Mouse (Mus musculus) CD8-positive naive resting alpha-beta T cell, adult 57 days (primary cell): ENCODE data around the gene Gm17949. TPM values are rescaled to one million over a fixed set of nuclear protein-coding genes. Genes with fewer than 3 reads are reported as not detected.

ENCODE experiments used
- total RNA-seq: library from RNA; stranded (reverse); gene quantifications from one replicate; pipeline ENCODE4 v1.2.4, GENCODE M21; 2023

Gm17949 gene
- total RNA-seq = not detected

GRCm38 (mm10) chr17:57011236-57012141 is at the start of gene Gm17949, which contains the start of gene Gtf2f1:
Gm17949 (plus strand) TSS chr17:57011469.
Gtf2f1 (minus strand) TSS chr17:57011288.

DNA sequence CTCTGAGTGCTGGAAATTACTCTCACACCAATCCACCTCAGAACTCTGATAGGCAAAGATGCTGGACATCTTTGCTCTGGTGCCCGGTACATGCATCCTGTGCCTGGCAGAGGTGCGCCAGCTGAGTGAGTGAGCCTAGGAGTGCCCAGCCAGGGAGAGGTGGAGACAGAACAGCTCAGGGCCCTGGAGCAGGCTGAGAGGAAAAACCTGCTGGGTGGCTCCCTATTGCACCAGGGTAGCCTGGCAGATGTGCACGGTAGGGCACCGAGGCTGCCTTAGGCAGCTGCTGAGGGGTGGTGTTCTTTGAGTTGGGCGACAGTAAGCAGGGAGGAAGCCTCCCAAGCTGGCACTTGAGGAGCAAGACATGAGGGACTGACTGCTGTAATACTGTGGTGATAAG is 29.3 kb upstream of the Gm17949 start, which contains the start of gene Acer1:
Gene Acer1 (minus strand): TSS at position 114 of the 400 bp plus-strand sequence.

DNA sequence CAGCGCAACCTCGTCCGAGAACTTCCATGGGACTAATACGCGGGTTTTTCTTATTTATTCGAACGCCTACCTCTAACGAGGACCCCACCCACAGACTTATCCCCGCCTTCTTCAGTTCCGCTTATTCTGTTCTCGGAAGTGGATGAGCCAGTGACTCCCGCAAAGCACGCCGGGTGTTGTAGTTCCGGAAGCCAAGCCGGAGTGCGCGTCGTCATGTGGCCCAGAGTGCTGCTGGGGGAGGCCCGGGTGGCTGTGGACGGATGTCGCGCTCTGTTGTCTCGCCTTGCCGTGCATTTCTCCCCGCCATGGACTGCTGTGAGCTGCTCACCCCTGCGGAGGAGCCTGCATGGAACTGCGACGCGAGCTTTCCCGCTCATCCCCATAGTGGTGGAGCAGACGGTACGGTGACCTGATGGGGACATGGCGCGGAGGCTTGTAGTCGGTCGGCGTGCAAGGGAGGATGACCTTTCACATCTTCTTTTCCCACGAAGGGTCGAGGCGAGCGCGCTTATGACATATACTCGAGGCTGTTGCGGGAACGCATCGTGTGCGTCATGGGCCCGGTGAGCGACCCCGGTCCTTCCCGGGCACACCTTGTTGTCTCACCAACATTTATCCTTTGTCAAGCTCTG is 21.0 kb upstream of the Gm17949 start, which contains the start of gene Clpp:
Gene Clpp (plus strand): TSS at position 191 of the 632 bp plus-strand sequence.

DNA sequence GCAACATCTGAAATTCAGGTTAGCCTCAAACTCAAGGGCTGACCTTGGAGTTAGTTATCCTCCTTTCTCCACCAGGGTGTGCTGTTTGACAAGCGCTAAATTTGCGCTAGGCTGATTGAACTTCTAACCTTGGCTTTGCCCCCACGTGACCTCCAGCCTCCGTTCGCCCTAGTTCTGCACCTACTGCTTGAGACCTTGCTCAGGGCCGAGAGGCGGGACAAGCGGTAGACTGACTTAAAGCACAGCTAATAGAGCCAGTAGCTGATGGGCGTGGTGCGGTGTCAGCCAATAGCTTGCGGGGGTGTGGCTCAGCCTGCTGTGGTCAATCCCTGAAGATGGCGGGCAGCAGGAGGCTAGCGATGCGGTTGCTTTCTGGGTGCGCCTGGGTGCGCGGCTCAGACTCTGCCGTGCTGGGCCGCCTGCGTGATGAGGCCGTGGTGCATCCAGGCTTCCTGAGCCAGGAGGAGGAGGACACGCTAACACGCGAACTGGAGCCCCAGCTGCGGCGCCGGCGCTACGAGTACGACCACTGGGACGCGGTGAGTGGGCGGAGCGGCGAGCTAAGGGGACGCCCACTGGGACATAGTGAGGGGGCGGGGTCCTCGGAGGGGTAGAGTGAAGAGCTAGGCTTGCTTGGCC is 14.1 kb upstream of the Gm17949 start, which contains the start of gene Alkbh7:
Gene Alkbh7 (plus strand): TSS at position 311 of the 639 bp plus-strand sequence.

GRCm38 (mm10) chr17:56999968-57000609 is 11.2 kb upstream of the Gm17949 start, which contains the start of gene Pspn:
Pspn (minus strand) TSS chr17:57000018.

DNA sequence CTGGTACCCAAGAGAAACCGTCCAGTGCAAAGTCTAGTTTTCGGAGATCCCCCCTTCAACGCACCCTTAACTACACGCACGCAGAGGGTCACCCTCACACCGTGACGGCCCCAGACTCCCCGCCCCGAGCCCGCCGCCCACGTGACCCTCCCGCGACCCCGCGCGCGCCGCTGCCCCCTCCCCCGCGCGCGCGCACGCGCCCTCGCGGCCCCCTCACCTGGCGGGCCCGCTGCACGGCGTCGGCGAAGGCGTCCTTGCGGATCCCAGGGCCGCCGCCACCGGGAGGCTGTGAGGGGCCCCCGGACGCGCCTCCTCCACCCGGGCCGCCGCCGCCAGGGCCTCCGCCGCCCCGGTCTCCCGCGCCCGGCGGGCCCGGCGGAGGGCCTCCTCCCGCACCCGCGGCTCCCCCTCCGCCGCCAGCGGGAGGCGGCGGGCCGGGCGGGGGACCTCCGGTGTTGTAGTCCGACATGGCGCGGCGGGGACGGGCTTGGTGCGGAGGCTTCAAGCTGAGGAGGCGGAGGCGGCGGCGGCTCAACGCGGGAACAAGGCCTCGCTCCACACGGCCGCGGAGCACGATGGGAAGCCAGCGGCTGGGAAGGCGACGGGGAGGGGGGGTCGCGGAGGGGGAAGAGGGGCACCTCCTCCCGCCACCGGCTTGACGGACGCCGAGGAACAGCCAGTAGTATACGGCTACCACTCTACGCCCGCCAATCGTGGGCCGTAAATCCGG is 19.8 kb downstream of the Gm17949 start, which contains the start of gene Khsrp:
Gene Khsrp (minus strand): TSS at position 592 of the 730 bp plus-strand sequence.

GRCm38 (mm10) chr17:57041554-57041953 is 30.3 kb downstream of the Gm17949 start, which contains the start of gene Slc25a41:
Slc25a41 (minus strand) TSS chr17:57041654.

GRCm38 (mm10) chr17:57058891-57059485 is 47.7 kb downstream of the Gm17949 start, which contains the start of gene Crb3:
Crb3 (plus strand) TSS chr17:57059105.

GRCm38 (mm10) chr17:57059486-57059977 is 48.3 kb downstream of the Gm17949 start, which contains the start of gene Slc25a23:
Slc25a23 (minus strand) TSS chr17:57059863.

Other genes starting within 250 kb of the Gm17949 start
- gene Dus3l, start 246.7 kb upstream of the Gm17949 start, total RNA-seq = 60.0 TPM
- gene Prr22, start 241.2 kb upstream of the Gm17949 start, total RNA-seq = 2.1 TPM
- gene Rfx2, start 180.5 kb upstream of the Gm17949 start, total RNA-seq = 21.6 TPM
- not detected for gene Acsbg2, start 137.0 kb upstream of the Gm17949 start, total RNA-seq
- gene 1700061G19Rik, start 136.0 kb upstream of the Gm17949 start, total RNA-seq = 2.1 TPM
- gene Mllt1, start 76.1 kb upstream of the Gm17949 start, total RNA-seq = 49.0 TPM
- gene Acer1, start 29.3 kb upstream of the Gm17949 start, total RNA-seq = not detected
- 27.6 TPM for gene Clpp, start 21.2 kb upstream of the Gm17949 start, total RNA-seq
- 12.2 TPM for gene Alkbh7, start 14.1 kb upstream of the Gm17949 start, total RNA-seq
- gene Pspn, start 11.5 kb upstream of the Gm17949 start, total RNA-seq = not detected
- 70.0 TPM for gene Gtf2f1, start 181 bp upstream of the Gm17949 start, total RNA-seq
- 116 TPM for gene Khsrp, start 20.1 kb downstream of the Gm17949 start, total RNA-seq
- gene Slc25a41, start 30.2 kb downstream of the Gm17949 start, total RNA-seq = not detected
- gene Crb3, start 47.6 kb downstream of the Gm17949 start, total RNA-seq = 2.2 TPM
- gene Slc25a23, start 48.4 kb downstream of the Gm17949 start, total RNA-seq = 22.2 TPM
- gene Dennd1c, start 67.0 kb downstream of the Gm17949 start, total RNA-seq = 160 TPM
- 1.5 TPM for gene Tubb4a, start 76.3 kb downstream of the Gm17949 start, total RNA-seq
- 0.40 TPM for gene Tnfsf9, start 93.9 kb downstream of the Gm17949 start, total RNA-seq
- gene Cd70, start 138.3 kb downstream of the Gm17949 start, total RNA-seq = not detected
- gene Tnfsf14, start 182.7 kb downstream of the Gm17949 start, total RNA-seq = 1.9 TPM
- gene C3, start 216.7 kb downstream of the Gm17949 start, total RNA-seq = 1.3 TPM
- gene Gpr108, start 237.0 kb downstream of the Gm17949 start, total RNA-seq = 36.6 TPM
- 4.7 TPM for gene Trip10, start 238.0 kb downstream of the Gm17949 start, total RNA-seq